Mouse (Mus musculus) limb, embryonic 12.5 days (tissue): ENCODE data around the gene Cst7. TPM values are rescaled to one million over a fixed set of nuclear protein-coding genes. Genes with fewer than 3 reads are reported as not detected.
"Not testable (repeated sequence)": the region's sequence is repeated elsewhere in the genome, so short reads cannot be mapped to it uniquely, and the experiment has no call there.

Experiments used
- ATAC-seq: fragments of 200-750 bp; cut with Nextera tagmentation; 2 replicates; pipeline ENCODE4 v1.8.0; 2017; ENCODE audit warnings: low read depth, moderate TSS enrichment; ENCODE audit not compliant: insufficient number of reproducible peaks, insufficient read depth, low FRiP score, low TSS enrichment
- H3K27ac ChIP-seq: fragments of 300-500 bp; sonication (generic); 2 replicates; pipeline ENCODE4 v1.5.1; 2016; ENCODE audit warnings: mild to moderate bottlenecking, moderate library complexity
- H3K27me3 ChIP-seq: fragments of 300-500 bp; sonication (generic); 2 replicates; pipeline ENCODE4 v1.6.1; 2016; ENCODE audit warnings: mild to moderate bottlenecking, moderate library complexity
- H3K36me3 ChIP-seq: fragments of 300-500 bp; sonication (generic); 2 replicates; pipeline ENCODE4 v1.6.1; 2016; ENCODE audit warnings: mild to moderate bottlenecking, moderate library complexity
- H3K4me1 ChIP-seq: fragments of 300-500 bp; sonication (generic); replicated peaks from 2 replicates; pipeline ENCODE4 v1.6.1; 2016
- H3K4me2 ChIP-seq: fragments of 300-500 bp; sonication (generic); 2 replicates; pipeline ENCODE4 v1.6.1; 2016; ENCODE audit warnings: mild to moderate bottlenecking, moderate library complexity
- H3K4me3 ChIP-seq: fragments of 300-500 bp; sonication (generic); replicated peaks from 2 replicates; pipeline ENCODE4 v1.5.1; 2016; ENCODE audit warnings: mild to moderate bottlenecking
- H3K9ac ChIP-seq: fragments of 300-500 bp; sonication (generic); replicated peaks from 2 replicates; pipeline ENCODE4 v1.6.1; 2016; ENCODE audit warnings: mild to moderate bottlenecking, moderate library complexity
- H3K9me3 ChIP-seq: fragments of 300-500 bp; sonication (generic); 2 replicates; pipeline ENCODE4 v1.6.1; 2016; ENCODE audit warnings: mild to moderate bottlenecking, moderate library complexity
- WGBS: fragments of 180-500 bp; shearing (Covaris S2); methylation state at CpG from one replicate; pipeline ENCODE4 v1.1.7; 2016; 5-methylcytosine and 5-hydroxymethylcytosine counted together
- polyA plus RNA-seq: library from polyadenylated mRNA; unstranded; fragments of >200 nt; fragmentation: Nextera tagmentation; extraction: Ambion mirVana; gene quantifications from 2 replicates; pipeline ENCODE4 v1.2.1, GENCODE M21; 2016

The Cst7 gene
- 0.29 and 0.37 TPM in 2 replicates for polyA plus RNA-seq

- H3K4me2 ChIP-seq: no peak within 1 kb of the TSS
- ATAC-seq: no peak
- no peaks in the 10 kb centered on the region for H3K9me3 ChIP-seq
- 75% methylated on average over 11 of the region's 11 CpGs for WGBS
- no peaks in the 10 kb centered on the region for H3K4me1 ChIP-seq
- no peak within 1 kb of the TSS for H3K9ac ChIP-seq
- H3K27ac ChIP-seq: no peak within 1 kb of the TSS
- H3K36me3 ChIP-seq: no peaks in the 10 kb centered on the region
- no peak within 1 kb of the TSS for H3K4me3 ChIP-seq
- no peaks in the 10 kb centered on the region for H3K27me3 ChIP-seq
Measured at GRCm38 (mm10) chr2:150569847-150570590, at the start of gene Cst7. TSS of gene Cst7 (plus strand) at chr2:150570415.

- WGBS: 3% methylated on average over 42 of the region's 42 CpGs
Measured at GRCm38 (mm10) chr2:150525703-150526207, 44.5 kb upstream of the Cst7 start.

GRCm38 (mm10) chr2:150549576-150549975 is 20.6 kb upstream of the Cst7 start:
- H3K27me3 ChIP-seq, H3K4me3 ChIP-seq, H3K4me2 ChIP-seq, H3K27ac ChIP-seq, H3K9me3 ChIP-seq, H3K9ac ChIP-seq, H3K4me1 ChIP-seq, ATAC-seq, H3K36me3 ChIP-seq: not testable (repeated sequence)
- 78% methylated on average over 10 of the region's 10 CpGs for WGBS

More at GRCm38 (mm10) chr2:150525703-150526207, 44.5 kb upstream of the Cst7 start:
- no peak overlapping the region for H3K27ac ChIP-seq
- H3K4me3 ChIP-seq: peak overlapping the region; percentile 40
- no peaks in the 10 kb centered on the region for H3K36me3 ChIP-seq
- H3K9ac ChIP-seq: peak overlapping the region; percentile 48
- peak overlapping the region; percentile 70 for H3K4me2 ChIP-seq
- peaks cover 33% of the 10 kb centered on the region for H3K27me3 ChIP-seq
- no peaks in the 10 kb centered on the region for H3K9me3 ChIP-seq
- H3K4me1 ChIP-seq: 0 out of 2 replicates have a peak, but pooled peaks cover 5% of the 10 kb centered on the region
- ATAC-seq: no peak

- Histone ChIP-seq H3K9ac (no peak overlapping the region), H3K4me1 (no peaks in the 10 kb centered on the region), H3K4me2 (no peak overlapping the region), H3K27me3 (no peaks in the 10 kb centered on the region), H3K4me3 (no peak overlapping the region), H3K9me3 (no peaks in the 10 kb centered on the region), H3K36me3 (no peaks in the 10 kb centered on the region), H3K27ac (no peak overlapping the region)
- no peak for ATAC-seq
- 59% methylated on average over 3 of the region's 3 CpGs for WGBS
Measured at GRCm38 (mm10) chr2:150558568-150558967, 11.6 kb upstream of the Cst7 start.

- ATAC-seq: no peak
Measured at GRCm38 (mm10) chr2:150567051-150567450, 3.2 kb upstream of the Cst7 start.

GRCm38 (mm10) chr2:150570761-150571160 is 546 bp downstream of the Cst7 start:
- H3K9ac ChIP-seq: no peak overlapping the region
- H3K27ac ChIP-seq: no peak overlapping the region
- 87% methylated on average over 2 of the region's 2 CpGs for WGBS
- no peaks in the 10 kb centered on the region for H3K36me3 ChIP-seq
- no peaks in the 10 kb centered on the region for H3K4me1 ChIP-seq
- H3K9me3 ChIP-seq: no peaks in the 10 kb centered on the region
- no peak for ATAC-seq
- no peaks in the 10 kb centered on the region for H3K27me3 ChIP-seq
- no peak overlapping the region for H3K4me2 ChIP-seq
- no peak overlapping the region for H3K4me3 ChIP-seq

More at GRCm38 (mm10) chr2:150567051-150567450, 3.2 kb upstream of the Cst7 start:
- no peak overlapping the region for H3K4me3 ChIP-seq
- H3K4me1 ChIP-seq: no peaks in the 10 kb centered on the region
- no peaks in the 10 kb centered on the region for H3K9me3 ChIP-seq
- no peak overlapping the region for H3K4me2 ChIP-seq
- H3K27me3 ChIP-seq: no peaks in the 10 kb centered on the region
- WGBS: 79% methylated on average over 2 of the region's 2 CpGs
- no peaks in the 10 kb centered on the region for H3K36me3 ChIP-seq
- H3K9ac ChIP-seq: no peak overlapping the region
- no peak overlapping the region for H3K27ac ChIP-seq

- Histone ChIP-seq H3K9ac (no peak overlapping the region), H3K4me2 (no peak overlapping the region), H3K27me3 (no peaks in the 10 kb centered on the region), H3K36me3 (no peaks in the 10 kb centered on the region), H3K27ac (no peak overlapping the region), H3K4me1 (no peaks in the 10 kb centered on the region), H3K9me3 (no peaks in the 10 kb centered on the region), H3K4me3 (no peak overlapping the region)
- WGBS: 93% methylated on average over 3 of the region's 3 CpGs
- no peak for ATAC-seq
Measured at GRCm38 (mm10) chr2:150572463-150572862, 2.2 kb downstream of the Cst7 start.

GRCm38 (mm10) chr2:150576256-150576655 is 6.0 kb downstream of the Cst7 start:
- WGBS: 83% methylated on average over 1 of the region's 1 CpGs
- H3K27me3 ChIP-seq: no peaks in the 10 kb centered on the region
- H3K4me2 ChIP-seq: no peak overlapping the region
- H3K4me1 ChIP-seq: no peaks in the 10 kb centered on the region
- H3K9ac ChIP-seq: no peak overlapping the region
- H3K4me3 ChIP-seq: no peak overlapping the region
- H3K36me3 ChIP-seq: peaks cover 5% of the 10 kb centered on the region; the same call in 1 of the 2 replicates
- no peak overlapping the region for H3K27ac ChIP-seq
- no peaks in the 10 kb centered on the region for H3K9me3 ChIP-seq
- no peak for ATAC-seq

- H3K4me2 ChIP-seq: no peak overlapping the region
- no peaks in the 10 kb centered on the region for H3K27me3 ChIP-seq
- ATAC-seq: no peak
- WGBS: 85% methylated on average over 5 of the region's 5 CpGs
- H3K4me3 ChIP-seq: no peak overlapping the region
- H3K27ac ChIP-seq: no peak overlapping the region
- H3K36me3 ChIP-seq: peaks cover 11% of the 10 kb centered on the region; the same call in 1 of the 2 replicates
- H3K9me3 ChIP-seq: no peaks in the 10 kb centered on the region
- no peak overlapping the region for H3K9ac ChIP-seq
- no peaks in the 10 kb centered on the region for H3K4me1 ChIP-seq
Measured at GRCm38 (mm10) chr2:150578603-150579002, 8.4 kb downstream of the Cst7 start.

GRCm38 (mm10) chr2:150579628-150580027 is 9.4 kb downstream of the Cst7 start:
- no peaks in the 10 kb centered on the region for H3K9me3 ChIP-seq
- no peaks in the 10 kb centered on the region for H3K4me1 ChIP-seq
- no peak overlapping the region for H3K4me3 ChIP-seq
- H3K4me2 ChIP-seq: no peak overlapping the region
- WGBS: 80% methylated on average over 1 of the region's 1 CpGs
- no peak for ATAC-seq
- H3K36me3 ChIP-seq: peaks cover 21% of the 10 kb centered on the region
- H3K27me3 ChIP-seq: no peaks in the 10 kb centered on the region
- no peak overlapping the region for H3K27ac ChIP-seq
- H3K9ac ChIP-seq: no peak overlapping the region

- Histone ChIP-seq H3K9me3 (no peaks in the 10 kb centered on the region), H3K4me2 (no peak overlapping the region), H3K27ac (no peak overlapping the region), H3K27me3 (no peaks in the 10 kb centered on the region), H3K4me3 (no peak overlapping the region), H3K36me3 (peaks cover 65% of the 10 kb centered on the region), H3K9ac (no peak overlapping the region), H3K4me1 (no peaks in the 10 kb centered on the region)
- no peak for ATAC-seq
- WGBS: 83% methylated on average over 11 of the region's 11 CpGs
Measured at GRCm38 (mm10) chr2:150589076-150589475, 18.9 kb downstream of the Cst7 start.
